Mouse (Mus musculus): Measurements from ENCODE around the gene Arhgap11a.

GRCm38 (mm10) chr2:113828943-113829882, 19.2 kb downstream of the Arhgap11a start, which contains the start of gene Scg5:
- no peak for TF ChIP-seq TAL1 (IDR thresholded peaks at IDR 0.05; ENCODE audit: low read length)
- TF ChIP-seq GATA1 (IDR thresholded peaks at IDR 0.05; ENCODE audit: low read length) = no peak
